Mouse (Mus musculus): ENCODE data around the gene Syngr3. TPM values are rescaled to one million over a fixed set of nuclear protein-coding genes. Genes with fewer than 3 reads are reported as not detected.
A peak's percentile ranks its signal among the peaks of the same experiment; 100 is the strongest.
"Not testable (repeated sequence)": the region's sequence is repeated elsewhere in the genome, so short reads cannot be mapped to it uniquely, and the experiment has no call there.

The Syngr3 gene
- total RNA-seq, 1 experiment from 2014 or later = 2.1 TPM

DNA sequence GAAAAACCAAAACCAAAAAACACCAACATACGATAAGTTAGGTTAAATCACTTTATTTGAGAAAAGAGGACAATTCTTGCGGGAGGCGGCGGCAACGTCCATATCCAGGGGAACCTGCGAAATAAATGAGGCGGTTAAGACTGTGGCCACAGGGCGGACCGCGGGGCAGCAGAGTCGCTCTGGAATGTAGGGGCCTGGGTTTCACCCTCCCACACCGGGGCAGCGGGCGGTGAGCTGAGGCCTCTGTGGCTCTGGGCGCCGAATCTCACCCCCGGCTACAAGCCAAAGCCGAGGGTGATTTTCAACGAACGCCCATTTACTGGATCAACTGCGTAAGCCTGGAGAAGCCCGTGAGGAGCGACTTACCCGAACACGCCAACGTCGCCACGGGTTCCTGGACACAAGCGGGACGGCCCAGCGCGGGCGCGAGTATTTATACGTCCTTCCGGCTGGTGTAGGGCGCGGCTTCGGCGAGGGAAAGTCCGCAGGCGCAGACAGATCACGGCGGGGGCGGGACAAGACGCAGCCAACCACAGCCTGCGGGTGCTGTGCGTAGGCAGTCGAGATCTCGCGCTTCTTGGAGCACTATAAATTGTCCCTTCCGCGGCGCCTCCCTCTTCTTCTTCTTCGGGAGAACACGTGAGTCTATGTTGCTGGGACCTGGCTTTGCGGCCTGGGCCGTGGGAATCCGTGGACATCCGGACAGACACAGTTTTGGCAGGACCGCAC lies 29.9 kb upstream of the Syngr3 start:
- DNase-seq = peak; percentile 96

DNA sequence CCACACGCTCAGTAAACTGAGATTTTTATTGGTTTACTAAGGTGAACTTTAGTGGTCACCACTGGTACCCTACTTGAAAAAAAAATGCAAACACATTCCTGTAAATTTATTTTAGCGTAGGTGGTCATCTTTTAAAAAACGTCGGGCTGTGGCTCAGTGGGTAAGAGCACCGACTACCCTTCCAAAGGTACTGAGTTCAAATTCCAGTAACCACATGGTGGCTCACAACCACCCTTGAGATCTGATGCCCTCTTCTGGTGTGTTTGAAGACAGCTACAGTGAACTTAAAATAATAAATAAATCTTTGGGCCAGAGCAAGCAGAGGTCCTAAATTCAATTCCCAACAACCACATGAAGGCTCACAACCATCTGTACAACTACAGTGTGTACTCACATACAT lies 29.2 kb upstream of the Syngr3 start:
- DNase-seq = not testable (repeated sequence)

DNA sequence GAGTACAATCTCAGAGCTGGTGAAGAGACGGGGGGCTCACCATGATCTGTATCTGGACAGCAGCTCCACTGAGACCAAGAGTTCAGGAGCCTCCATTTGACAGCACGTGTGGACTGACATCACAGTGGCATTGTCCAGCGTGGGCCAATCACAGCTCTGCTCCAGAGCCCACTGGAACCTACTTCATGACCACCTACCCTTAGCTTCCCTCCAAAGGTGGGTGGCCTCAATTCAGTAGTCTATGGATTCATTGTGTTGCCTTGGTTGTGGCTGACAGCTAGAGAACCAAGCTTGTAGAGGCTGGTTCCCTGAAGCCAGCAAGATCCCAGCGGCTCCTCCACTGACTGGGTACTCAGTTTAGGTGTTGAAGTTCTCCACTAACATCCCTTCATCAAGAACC lies 28.2 kb upstream of the Syngr3 start, which contains the start of the genes Rnf151 and Rps2:
Gene Rnf151 (minus strand): TSS at position 121 of the 400 bp plus-strand sequence.
Gene Rps2 (plus strand): TSS at position 174 of the 400 bp plus-strand sequence.
- no peak for DNase-seq

DNA sequence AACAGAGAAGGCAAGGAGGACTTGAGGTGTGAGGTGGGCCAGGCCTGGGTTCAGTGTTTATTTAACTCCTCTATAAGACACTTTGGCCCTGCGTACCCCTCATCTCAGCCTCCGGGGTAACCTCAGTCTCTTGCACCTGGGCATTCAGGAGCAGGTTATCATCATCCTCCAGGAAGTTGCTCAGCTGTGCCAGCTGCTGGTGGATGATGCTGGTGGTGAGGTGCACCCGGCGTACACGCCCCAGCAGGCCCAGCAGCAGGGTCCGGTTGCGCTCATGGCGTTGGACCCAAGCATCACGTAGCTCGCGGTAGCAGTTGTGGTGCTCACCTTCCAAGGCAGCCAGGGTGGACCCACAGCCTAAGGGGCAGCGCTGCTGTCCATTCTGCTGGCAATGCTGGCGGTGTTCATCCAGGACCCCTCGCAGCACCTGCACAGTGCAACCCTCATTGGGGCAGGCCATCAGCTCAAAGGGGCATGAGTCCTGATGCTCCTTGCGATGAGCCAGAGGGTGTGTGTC lies 26.5 kb upstream of the Syngr3 start:
- no peak for DNase-seq

DNA sequence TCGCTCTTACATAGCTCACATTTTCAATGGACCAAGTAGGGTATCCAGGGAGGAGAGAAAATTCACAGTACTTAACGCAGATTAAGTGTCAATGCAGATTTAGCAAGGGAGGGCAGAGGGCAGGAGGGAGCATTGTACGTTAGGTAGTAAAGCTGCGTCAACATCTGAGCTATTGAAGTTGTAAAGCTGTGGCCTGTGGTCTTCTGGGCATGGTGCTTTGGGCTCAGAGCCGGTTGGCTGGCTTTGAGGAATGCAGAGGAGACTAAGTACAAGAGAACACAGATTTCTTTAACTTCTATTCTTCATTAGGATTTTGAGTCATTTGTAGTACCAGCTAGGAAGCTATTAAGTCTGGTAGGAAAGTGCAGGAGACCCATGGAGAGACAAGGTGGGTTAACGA lies 25.8 kb upstream of the Syngr3 start:
- no peak for DNase-seq

DNA sequence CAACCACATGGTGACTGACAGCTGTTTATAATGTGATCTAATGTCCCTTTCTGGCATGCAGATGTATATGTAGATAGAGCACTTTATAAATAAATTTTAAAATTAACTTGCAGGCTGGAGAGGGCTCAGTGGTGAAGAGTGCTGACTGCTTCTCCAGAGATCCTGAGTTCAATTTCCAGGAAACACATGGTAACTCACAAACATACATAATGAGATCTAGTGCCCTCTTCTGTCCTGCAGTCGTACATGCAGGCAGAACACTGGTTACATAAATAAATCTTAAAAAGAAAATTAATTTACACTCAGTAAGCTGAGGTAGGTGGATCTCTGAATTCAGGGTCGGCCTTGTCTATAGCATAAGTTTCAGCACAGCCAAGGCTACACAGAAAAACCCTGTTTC lies 18.9 kb upstream of the Syngr3 start:
- no peak for DNase-seq

DNA sequence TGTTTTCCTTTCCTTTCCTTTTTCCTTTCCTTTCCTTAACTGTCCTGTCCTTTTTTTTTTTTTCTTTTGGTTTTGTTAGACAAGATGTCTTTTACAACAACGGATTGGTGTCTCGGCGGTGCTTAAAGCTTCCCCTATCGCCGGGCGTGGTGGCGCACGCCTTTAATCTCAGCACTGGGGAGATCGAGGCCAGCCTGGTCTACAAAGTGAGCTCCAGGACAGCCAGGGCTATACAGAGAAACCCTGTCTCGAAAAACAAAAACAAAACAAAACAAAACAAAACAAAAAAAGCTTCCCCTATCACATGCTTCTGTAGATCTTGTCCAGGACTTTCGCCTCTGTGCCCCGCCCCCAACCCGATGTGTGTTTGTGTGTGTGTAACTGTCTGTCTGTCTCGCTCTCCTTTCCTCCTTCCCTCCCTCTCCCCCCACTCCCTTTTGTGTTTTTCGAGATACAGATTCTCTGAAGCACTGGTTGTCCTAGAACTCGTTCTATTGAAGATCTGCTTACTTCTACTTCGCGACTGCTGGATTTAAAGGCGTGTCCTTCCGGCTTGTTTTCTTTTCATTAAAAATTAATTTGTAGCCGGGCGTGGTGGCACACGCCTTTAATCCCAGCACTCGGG lies 18.2 kb upstream of the Syngr3 start:
- DNase-seq = no peak

DNA sequence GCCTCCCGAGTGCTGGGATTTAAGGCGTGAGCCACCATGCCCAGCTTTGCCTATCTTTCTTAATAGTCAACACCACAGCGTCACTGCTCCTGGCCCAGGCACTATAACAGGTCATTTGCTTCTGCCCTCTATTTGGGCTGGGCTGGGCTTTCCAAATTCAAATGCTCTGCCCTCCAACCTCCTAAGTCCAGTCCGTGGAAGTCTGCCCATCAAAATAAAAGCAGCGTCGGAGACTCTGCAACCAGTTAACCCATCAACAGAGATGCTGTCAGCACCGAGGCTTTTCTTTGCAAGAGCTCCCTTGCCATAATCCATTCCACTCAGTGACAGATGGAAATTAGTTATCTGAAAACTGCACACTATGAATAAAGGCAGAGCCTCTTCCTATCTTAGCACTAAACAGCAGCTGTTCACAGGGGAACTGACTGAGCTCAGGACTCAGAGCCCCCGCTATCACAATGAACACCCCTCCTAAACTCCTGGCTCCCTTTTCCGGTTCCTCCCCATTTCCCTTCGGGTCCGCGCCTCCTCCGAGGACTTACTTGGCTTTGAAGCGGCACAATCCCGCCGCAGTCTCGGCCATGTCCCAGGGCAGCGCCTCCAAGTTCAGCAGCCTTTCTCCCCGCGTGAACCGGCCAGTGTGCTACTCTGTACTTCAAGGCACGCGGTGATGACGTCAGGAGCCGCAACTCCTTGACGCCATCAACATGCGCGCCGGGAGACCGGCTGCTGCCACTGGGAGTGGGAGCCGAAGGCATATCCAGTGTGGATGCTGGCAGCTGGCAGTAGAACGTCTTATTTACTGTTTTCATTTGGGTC lies 17.4 kb upstream of the Syngr3 start, which contains the start of gene Tbl3:
Gene Tbl3 (minus strand): TSS at position 679 of the 819 bp plus-strand sequence.
- DNase-seq = peak; percentile 93

DNA sequence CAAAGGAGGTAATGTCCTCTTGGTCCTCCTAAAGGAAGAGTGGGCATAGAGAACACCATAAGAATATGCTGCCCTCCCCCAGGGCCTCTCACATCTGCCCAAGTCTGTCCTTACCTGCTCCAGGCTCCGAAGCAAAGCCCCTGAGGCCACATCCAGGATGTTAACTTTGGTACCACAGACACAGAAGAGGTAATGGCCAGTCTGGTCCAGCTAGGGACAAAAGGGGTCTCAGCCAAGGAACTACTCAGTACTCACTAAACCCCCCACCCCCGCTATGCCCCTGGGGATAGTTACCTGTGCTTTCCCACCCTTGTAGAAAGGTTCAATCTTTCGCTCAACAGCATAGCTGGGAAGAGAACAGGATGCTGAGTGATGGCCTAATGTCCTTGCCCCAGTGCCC lies 16.1 kb upstream of the Syngr3 start:
- DNase-seq = no peak

DNA sequence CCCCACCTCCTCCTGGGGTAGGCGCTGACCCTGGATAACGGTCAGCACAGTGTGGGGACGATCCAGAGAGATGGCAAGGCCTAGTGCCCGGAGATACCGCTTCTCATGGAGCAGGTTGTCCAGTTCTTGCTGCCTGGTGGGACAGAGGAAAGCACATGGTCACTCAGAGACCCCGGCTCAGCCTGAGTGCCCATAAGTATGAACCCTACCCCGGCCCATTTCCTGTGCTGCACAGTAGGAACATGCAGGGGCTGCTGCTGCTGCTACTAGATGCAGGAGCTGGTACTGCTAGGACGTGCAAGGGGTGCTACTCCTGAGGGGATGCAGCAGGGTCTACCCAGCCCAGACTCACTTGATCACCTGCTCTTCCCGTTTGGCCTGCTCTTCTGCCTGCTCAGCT lies 11.5 kb upstream of the Syngr3 start:
- DNase-seq = no peak

DNA sequence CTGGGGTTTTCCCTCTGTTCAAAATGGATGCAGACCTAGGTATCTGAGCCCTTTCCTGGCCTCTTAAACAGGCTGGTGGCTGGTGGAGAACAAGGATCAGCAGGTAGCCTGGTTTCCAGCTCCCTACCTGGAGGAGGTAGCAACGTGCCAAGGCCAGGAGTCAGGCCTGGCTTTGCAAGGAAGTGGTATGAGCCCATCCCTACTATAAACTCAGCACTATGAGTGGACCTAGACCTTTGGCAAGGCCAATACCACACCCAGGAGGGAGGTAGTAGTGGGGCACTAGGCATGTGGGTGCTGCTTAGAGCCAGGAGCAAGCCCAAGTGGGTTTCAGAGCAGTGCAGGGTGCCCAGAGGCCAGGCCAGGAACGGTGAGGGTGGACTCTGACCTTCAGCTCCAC lies 9.7 kb upstream of the Syngr3 start:
- no peak for DNase-seq

DNA sequence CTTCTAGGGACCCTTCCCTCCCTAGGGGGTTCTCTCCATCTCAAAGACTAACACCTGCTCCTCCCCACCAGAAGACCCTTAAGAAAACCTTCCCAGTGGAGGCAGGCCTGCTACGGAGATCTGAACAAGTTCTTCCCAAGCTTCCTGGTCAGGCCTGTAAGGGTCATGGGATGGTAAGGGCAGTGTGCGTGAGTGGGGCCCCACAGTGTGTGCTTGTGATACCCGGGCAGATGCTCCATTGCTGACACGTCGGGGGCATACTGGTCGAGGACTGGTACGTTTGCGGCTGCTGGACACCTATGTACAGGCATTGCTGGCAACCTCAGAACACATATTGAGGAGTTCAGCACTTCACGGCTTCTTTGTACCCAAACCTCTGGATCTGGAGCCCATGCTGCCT lies 9.0 kb upstream of the Syngr3 start:
- DNase-seq = no peak

DNA sequence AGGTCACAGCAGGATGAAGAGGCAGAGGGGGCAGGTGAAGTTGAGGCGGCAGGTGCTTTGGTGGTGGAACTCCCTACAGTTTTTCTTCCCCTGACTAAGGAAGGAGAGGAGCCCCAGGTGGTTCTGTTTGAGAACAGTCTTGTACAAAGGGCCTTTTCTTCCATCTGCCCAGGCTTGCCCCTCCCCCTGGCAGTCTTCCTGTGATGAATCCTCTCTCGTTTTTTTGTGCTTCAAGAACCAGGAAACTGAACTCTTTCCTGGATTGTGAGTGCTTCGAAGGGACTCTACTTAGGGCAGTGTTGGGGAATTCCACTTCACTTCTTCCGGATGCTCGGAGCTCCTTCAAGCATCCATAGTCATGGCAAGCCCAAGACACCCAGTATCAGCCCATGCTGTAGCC lies 8.2 kb upstream of the Syngr3 start:
- no peak for DNase-seq

DNA sequence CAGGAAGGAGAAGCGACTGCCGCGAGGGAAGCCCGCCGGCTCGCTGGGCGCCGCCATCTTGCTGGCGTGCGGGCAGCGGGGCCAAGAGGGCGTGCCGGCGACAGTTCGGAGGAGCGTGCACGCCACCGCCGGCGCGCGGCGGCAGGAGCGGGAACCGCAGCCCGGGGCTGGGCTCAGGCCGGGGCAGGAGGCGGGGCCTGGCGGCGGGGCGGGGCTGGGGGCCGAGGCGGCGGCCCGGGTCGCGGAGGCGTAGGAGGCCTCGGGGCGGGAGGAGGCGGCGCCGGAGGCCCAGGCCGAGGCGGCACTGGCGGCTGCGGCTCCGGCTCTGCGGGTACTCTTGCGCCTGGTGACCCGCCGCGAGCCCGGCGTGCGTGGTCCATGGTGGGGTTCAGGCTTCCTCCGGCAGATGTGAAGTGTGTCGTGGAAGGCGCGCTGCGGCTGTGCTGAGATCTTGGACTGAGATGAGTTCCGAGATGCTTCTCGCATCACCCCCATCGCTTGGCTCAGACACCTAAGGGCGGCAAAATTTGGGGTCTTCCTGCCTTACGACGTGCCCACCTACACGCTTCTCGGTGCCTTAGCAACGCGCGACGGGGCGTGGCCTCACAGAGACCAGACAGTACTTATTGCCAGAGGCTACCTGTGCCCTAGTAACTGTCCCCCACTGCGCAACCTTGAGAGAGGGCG lies 6.4 kb upstream of the Syngr3 start, which contains the start of the genes Gfer and Noxo1:
Gene Gfer (minus strand): TSS at position 146 of the 687 bp plus-strand sequence.
Gene Noxo1 (plus strand): TSS at position 224 of the 687 bp plus-strand sequence.
- DNase-seq = peak; percentile 95

DNA sequence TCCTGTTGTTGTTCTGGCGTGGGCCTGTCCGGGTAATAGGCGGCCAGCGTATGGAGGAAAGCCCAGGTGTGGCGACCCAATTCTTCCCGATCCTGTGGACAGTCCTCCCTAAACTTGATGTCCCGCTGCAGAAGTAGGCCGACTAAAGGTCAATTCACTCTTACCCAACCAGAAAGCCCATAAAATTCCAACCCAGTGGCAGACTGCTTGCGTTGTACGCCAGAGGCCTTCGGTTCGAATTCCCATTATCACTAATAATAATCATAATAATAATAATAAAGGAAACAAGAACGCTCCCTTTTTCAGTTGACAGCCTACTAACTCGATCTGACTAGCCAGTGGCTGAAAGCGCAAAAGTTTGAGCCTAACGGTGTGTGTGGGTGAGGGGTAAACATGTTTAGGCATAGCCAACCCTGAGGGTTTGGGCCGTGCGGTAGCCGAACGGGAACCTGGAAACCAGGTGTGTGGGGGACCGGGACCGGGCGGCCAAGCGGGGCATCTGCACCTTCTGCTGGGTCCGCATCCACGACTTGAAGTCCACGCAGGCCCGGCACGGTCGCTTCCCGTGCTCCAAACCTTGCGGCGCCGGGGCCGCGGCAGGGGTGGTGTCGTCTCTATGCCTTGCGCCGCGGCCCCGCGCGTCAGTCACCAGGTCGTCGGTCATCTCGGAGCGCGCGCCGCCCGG lies 5.7 kb upstream of the Syngr3 start:
- DNase-seq = no peak

DNA sequence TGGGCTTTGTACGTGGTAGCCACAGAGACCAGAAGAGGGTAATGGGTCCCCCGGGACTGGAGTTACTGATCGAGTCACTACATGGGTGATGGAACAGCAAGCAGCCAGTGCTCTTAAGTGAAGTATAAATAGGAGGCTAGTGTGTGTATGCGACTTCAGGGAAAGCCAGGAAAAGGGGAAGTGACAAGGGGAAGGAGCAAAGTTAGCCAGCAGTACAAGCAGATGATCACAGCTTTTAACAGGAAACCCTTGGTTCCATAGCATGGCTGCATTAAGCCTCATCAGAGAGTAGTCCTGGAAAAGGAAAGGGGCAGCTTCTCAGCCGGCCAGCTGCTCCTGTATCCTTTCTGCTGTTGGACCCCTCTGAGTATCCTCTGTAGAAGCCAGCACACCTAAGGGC lies 2.6 kb upstream of the Syngr3 start:
- no peak for DNase-seq

DNA sequence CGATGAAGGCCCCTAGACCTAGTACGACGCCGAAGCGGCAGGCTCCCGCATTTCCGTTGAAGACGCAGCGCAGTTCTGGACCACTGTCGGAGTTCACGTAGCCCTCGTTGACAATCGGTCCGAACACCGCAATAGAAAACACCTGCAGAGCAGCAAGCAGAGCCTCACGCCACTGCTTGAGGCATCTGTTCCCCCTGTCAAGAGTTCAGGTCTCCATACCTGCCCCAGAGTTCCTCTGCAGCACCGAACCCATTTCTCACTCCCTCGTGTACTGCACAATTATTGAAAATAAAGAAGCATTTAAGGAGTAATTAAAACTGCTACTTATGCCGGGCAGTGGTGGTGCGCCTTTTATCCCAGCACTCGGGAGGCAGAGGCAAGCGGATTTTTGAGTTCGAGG lies 2.2 kb downstream of the Syngr3 start:
- DNase-seq = no peak

DNA sequence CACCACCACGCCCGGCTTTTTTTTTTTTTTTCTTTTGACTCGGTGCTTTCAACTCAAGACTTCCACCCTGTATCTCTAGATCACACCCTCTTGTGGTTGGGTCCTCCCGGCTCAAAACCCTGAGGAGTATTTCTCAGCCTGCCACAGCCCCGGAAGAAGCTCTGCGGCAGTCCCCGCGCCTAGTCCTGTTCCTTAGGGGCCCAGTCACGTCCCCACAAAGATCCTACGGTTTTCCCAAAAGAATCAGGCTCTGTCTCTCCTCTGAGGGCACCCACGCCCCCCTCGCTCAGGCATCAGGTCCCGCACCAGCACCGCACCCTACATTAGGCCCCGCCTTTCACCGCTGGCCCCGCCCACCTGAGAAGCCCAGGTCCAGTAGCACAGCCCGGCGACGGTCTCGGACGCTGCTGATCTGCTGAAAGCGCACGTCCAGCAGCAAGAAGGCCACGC lies 2.6 kb downstream of the Syngr3 start:
- DNase-seq = peak; percentile 70

DNA sequence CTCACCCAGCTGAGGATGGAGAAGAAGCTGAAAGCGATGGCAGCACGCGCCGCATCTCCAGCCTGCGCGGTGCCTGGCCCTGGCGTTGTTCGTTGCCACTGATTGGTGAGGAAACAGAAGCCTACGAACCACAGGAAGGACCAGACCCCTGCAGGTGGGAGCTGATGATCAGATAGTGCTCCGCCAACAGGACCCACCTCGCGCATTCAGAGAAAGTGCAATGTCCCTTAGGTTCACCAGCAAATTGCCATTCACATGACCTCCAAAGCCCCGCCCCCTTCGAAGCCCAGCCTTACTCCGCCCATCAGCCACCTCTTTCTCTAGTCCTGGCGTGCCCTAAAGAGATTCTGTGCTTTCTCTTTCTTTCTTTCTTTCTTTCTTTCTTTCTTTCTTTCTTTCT lies 3.2 kb downstream of the Syngr3 start:
- peak; percentile 39 for DNase-seq

DNA sequence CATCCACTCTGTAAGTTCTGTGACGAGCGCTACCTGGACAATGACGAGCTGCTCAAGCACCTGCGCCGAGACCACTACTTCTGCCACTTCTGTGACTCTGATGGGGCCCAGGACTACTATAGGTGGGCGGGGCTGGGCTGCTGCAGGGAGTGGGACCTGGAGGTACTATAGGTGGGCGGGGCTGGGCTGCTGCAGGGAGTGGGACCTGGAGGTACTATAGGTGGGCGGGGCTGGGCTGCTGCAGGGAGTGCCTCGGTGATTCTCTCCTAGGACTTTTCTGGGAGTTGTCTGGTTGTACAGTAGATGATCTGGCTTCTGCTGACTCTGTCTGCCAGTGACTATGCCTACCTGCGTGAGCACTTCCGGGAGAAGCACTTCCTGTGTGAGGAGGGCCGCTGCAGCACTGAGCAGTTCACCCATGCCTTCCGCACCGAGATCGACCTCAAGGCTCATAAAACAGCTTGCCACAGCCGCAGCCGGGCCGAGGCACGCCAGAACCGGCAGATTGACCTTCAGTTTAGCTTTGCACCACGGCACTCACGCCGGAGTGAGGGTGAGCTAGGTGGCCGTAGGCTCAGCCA lies 12.2 kb downstream of the Syngr3 start:
- DNase-seq = no peak

DNA sequence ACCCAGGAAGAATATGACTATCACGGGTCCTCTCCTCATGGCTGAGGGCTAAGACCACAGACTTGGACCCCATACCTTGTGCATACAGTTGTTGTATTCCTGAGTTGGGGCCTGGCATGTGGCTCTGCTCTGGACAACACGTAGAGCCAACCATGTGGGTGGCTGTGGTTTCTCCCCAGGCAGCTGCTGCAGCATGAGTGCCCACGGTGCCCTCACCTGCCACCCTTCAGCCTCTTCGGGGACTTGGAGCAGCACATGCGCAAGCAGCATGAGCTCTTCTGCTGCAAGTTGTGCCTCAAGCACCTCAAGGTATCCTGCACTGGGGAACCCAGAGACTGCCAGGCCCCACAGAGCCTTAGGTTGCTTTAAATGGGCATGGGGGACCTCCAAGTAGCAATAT lies 12.9 kb downstream of the Syngr3 start:
- no peak for DNase-seq

Measured in adrenal gland, postnatal 25 days (tissue).